Mouse (Mus musculus) cerebellum, adult 11-12 months (tissue): ENCODE measurements around the gene 4930402H24Rik.
A peak's percentile ranks its signal among the peaks of the same experiment; 100 is the strongest.

Experiments
- DNase-seq: peaks from one replicate; pipeline ENCODE4 v3.0.0; 2022

Gene 4930402H24Rik

GRCm38 (mm10) chr2:130805146-130805545 lies 101.1 kb downstream of the 4930402H24Rik start:
- no peak for DNase-seq

GRCm38 (mm10) chr2:130803706-130804105 lies 102.5 kb downstream of the 4930402H24Rik start:
- no peak for DNase-seq

GRCm38 (mm10) chr2:130795731-130796130 lies 110.5 kb downstream of the 4930402H24Rik start:
- DNase-seq, result no peak

GRCm38 (mm10) chr2:130791722-130792121 lies 114.5 kb downstream of the 4930402H24Rik start:
- DNase-seq, result peak; percentile 93

- no peak for DNase-seq
These were observed 116.6 kb downstream of the 4930402H24Rik start for GRCm38 (mm10) chr2:130789642-130790041.

- no peak for DNase-seq
These were observed 117.2 kb downstream of the 4930402H24Rik start for GRCm38 (mm10) chr2:130789039-130789438.

- no peak for DNase-seq
These were observed 121.3 kb downstream of the 4930402H24Rik start for GRCm38 (mm10) chr2:130784939-130785338.

- DNase-seq, result no peak
These were observed 125.4 kb downstream of the 4930402H24Rik start for GRCm38 (mm10) chr2:130780615-130781303.

GRCm38 (mm10) chr2:130779935-130780334 lies 126.3 kb downstream of the 4930402H24Rik start:
- no peak for DNase-seq

- no peak for DNase-seq
These were observed 129.6 kb downstream of the 4930402H24Rik start for GRCm38 (mm10) chr2:130776610-130777009.

- DNase-seq, result no peak
These were observed 138.7 kb downstream of the 4930402H24Rik start for GRCm38 (mm10) chr2:130767483-130767882.

- DNase-seq, result no peak
These were observed 140.8 kb downstream of the 4930402H24Rik start for GRCm38 (mm10) chr2:130765396-130765795.

- DNase-seq, result no peak
These were observed 145.3 kb downstream of the 4930402H24Rik start for GRCm38 (mm10) chr2:130760876-130761275.

GRCm38 (mm10) chr2:130755061-130755607 lies 151.1 kb downstream of the 4930402H24Rik start:
- no peak for DNase-seq

GRCm38 (mm10) chr2:130754596-130754995 lies 151.6 kb downstream of the 4930402H24Rik start:
- DNase-seq, result peak; percentile 14

GRCm38 (mm10) chr2:130750449-130750848 lies 155.8 kb downstream of the 4930402H24Rik start:
- no peak for DNase-seq

- DNase-seq, result no peak
These were observed 156.5 kb downstream of the 4930402H24Rik start for GRCm38 (mm10) chr2:130749708-130750107.

- DNase-seq, result no peak
These were observed 162.6 kb downstream of the 4930402H24Rik start for GRCm38 (mm10) chr2:130743576-130743975.

- DNase-seq, result no peak
These were observed 166.1 kb downstream of the 4930402H24Rik start for GRCm38 (mm10) chr2:130740096-130740495.

GRCm38 (mm10) chr2:130738019-130738418 lies 168.2 kb downstream of the 4930402H24Rik start:
- no peak for DNase-seq

GRCm38 (mm10) chr2:130735281-130735680 lies 170.9 kb downstream of the 4930402H24Rik start:
- DNase-seq, result no peak

- DNase-seq, result no peak
These were observed 172.8 kb downstream of the 4930402H24Rik start for GRCm38 (mm10) chr2:130733444-130733843.

GRCm38 (mm10) chr2:130731855-130732254 lies 174.4 kb downstream of the 4930402H24Rik start:
- DNase-seq, result no peak

- no peak for DNase-seq
These were observed 175.5 kb downstream of the 4930402H24Rik start for GRCm38 (mm10) chr2:130730746-130731145.
